8 mouse cellular contexts compared by ENCODE assay signal in genomic region chr9:51278500-51279381, GRCm38 (mm10). TPM values are rescaled to one million over a fixed set of nuclear protein-coding genes. Genes with fewer than 3 reads are reported as not detected.
DNase-seq lines count a peak whose midpoint lies in the region; ATAC-seq and TF ChIP-seq lines count a peak whose summit lies in the region.

TSS of gene Colca2 (minus strand) at chr9:51278569.

- H3K27me3 ChIP-seq in lung, embryonic 14.5 days (ENCODE audit: insufficient read depth, low read length), result no peaks in the 10 kb centered on the region

- peak within 1 kb of the TSS; percentile 58 for H3K4me3 ChIP-seq in lung, embryonic 14.5 days (ENCODE audit: low read depth, low read length)

- TF ChIP-seq CTCF in lung, embryonic 14.5 days (IDR thresholded peaks at IDR 0.05; ENCODE audit: low read depth), result peak; percentile 51

- H3K27ac ChIP-seq in lung, embryonic 14.5 days (ENCODE audit: low read depth), result peak within 1 kb of the TSS; percentile 83

- WGBS in lung, embryonic 14.5 days, result under 1% methylated on average over 53 of the region's 53 CpGs

- H3K9ac ChIP-seq in lung, embryonic 14.5 days, result peak within 1 kb of the TSS; percentile 74

- no peaks in the 10 kb centered on the region for H3K36me3 ChIP-seq in lung, embryonic 14.5 days (ENCODE audit: insufficient read depth)

- peak; percentile 63 for DNase-seq in ES-CJ7 (ENCODE audit: low read depth, low spot score)
- DNase-seq in cerebellum, adult 8-10 months, result peak; percentile 10
- DNase-seq in frontal cortex, adult 2 months (ENCODE audit: extremely low spot score in 1 of 2, low spot score in 1 of 2), result peak; percentile 13 to 66
- peak; percentile 87 for DNase-seq in heart, postnatal 4 days
- peak; percentile 35 to 49 for DNase-seq in layer of hippocampus, adult 8-10 months (ENCODE audit: low spot score in 2 of 2)
- DNase-seq in lung, embryonic 14.5 days, result peak; percentile 94
- peak; percentile 68 for DNase-seq in ovary, postnatal 10 days (ENCODE audit: low spot score)
- DNase-seq in thymus, postnatal 36 days, result peak; percentile 48 to 59

- H3K4me1 ChIP-seq in lung, embryonic 14.5 days (ENCODE audit: insufficient read depth), result peaks cover 9% of the 10 kb centered on the region; the same call in 1 of the 2 replicates

- ATAC-seq in lung, embryonic 14.5 days (ENCODE audit: insufficient read depth), result peak; percentile 98

- H3K9me3 ChIP-seq in lung, embryonic 14.5 days (ENCODE audit: low read depth, low read length), result no peaks in the 10 kb centered on the region

- H3K4me2 ChIP-seq in lung, embryonic 14.5 days, result peak within 1 kb of the TSS; percentile 90

RNA-seq across cellular contexts. Expression of gene Colca2, which starts in this region (rescaled TPM):
- 3.6 and 4.4 TPM in 2 replicates for polyA plus RNA-seq in frontal cortex, adult 2 months (2012; rRNA removed)
- total RNA-seq in heart, postnatal 4 days (2021), result 1 to 10 TPM; 1.2 to 2.2 TPM
- total RNA-seq in layer of hippocampus, adult 8-10 months (2022), result 1 to 10 TPM in 3 of 4 experiments, under 1 TPM in 1; 0.87 to 1.7 (median 1.5) TPM
- polyA plus RNA-seq in lung, embryonic 14.5 days (2014; fragmentation: Nextera tagmentation; extraction: Ambion mirVana), result 4.9 and 6.0 TPM in 2 replicates

Comparison
In these comparisons a context has a peak if more than half of its experiments do, and no peak if none do; other contexts are left out.
1. Peak in every context shown above with its lines: DNase-seq, ATAC-seq, H3K4me3 ChIP-seq and H3K27ac ChIP-seq.
2. DNase-seq: peak in every context shown above with its lines; median percentile 94 in lung, embryonic 14.5 days; 87 in heart, postnatal 4 days; 68 in ovary, postnatal 10 days; 63 in ES-CJ7; 54 in thymus, postnatal 36 days; 42 in layer of hippocampus, adult 8-10 months; 40 in frontal cortex, adult 2 months; 10 in cerebellum, adult 8-10 months.